Mouse (Mus musculus): ENCODE data around the gene Ceacam1.
"Not testable (repeated sequence)": the region's sequence is repeated elsewhere in the genome, so short reads cannot be mapped to it uniquely, and the experiment has no call there.

The Ceacam1 gene

GRCm38 (mm10) chr7:25477091-25477751 is at the start of gene Ceacam1:
Ceacam1 (minus strand) TSS chr7:25477603.
- peak; percentile 20 for DNase-seq (ENCODE audit: low read depth, low spot score)

GRCm38 (mm10) chr7:25516070-25516777 is 38.8 kb upstream of the Ceacam1 start:
- DNase-seq (ENCODE audit: low read depth, low spot score), result not testable (repeated sequence)

GRCm38 (mm10) chr7:25515667-25516066 is 38.3 kb upstream of the Ceacam1 start:
- not testable (repeated sequence) for DNase-seq (ENCODE audit: low read depth, low spot score)

- no peak for DNase-seq (ENCODE audit: low read depth, low spot score)
Observed at GRCm38 (mm10) chr7:25509925-25510324, 32.5 kb upstream of the Ceacam1 start.

GRCm38 (mm10) chr7:25494649-25495048 is 17.2 kb upstream of the Ceacam1 start:
- no peak for DNase-seq (ENCODE audit: low read depth, low spot score)

GRCm38 (mm10) chr7:25490698-25491097 is 13.3 kb upstream of the Ceacam1 start:
- DNase-seq (ENCODE audit: low read depth, low spot score), result not testable (repeated sequence)

GRCm38 (mm10) chr7:25489382-25489781 is 12.0 kb upstream of the Ceacam1 start:
- DNase-seq (ENCODE audit: low read depth, low spot score), result not testable (repeated sequence)

- no peak for DNase-seq (ENCODE audit: low read depth, low spot score)
Observed at GRCm38 (mm10) chr7:25486186-25486585, 8.8 kb upstream of the Ceacam1 start.

- DNase-seq (ENCODE audit: low read depth, low spot score), result no peak
Observed at GRCm38 (mm10) chr7:25485061-25485460, 7.7 kb upstream of the Ceacam1 start.

GRCm38 (mm10) chr7:25483133-25483735 is 5.8 kb upstream of the Ceacam1 start:
- no peak for DNase-seq (ENCODE audit: low read depth, low spot score)

GRCm38 (mm10) chr7:25480791-25481190 is 3.4 kb upstream of the Ceacam1 start:
- not testable (repeated sequence) for DNase-seq (ENCODE audit: low read depth, low spot score)

- no peak for DNase-seq (ENCODE audit: low read depth, low spot score)
Observed at GRCm38 (mm10) chr7:25479440-25479839, 2.0 kb upstream of the Ceacam1 start.

- DNase-seq (ENCODE audit: low read depth, low spot score), result not testable (repeated sequence)
Observed at GRCm38 (mm10) chr7:25477752-25478093, 320 bp upstream of the Ceacam1 start.

- DNase-seq (ENCODE audit: low read depth, low spot score), result not testable (repeated sequence)
Observed at GRCm38 (mm10) chr7:25471821-25472220, 5.6 kb downstream of the Ceacam1 start.

- not testable (repeated sequence) for DNase-seq (ENCODE audit: low read depth, low spot score)
Observed at GRCm38 (mm10) chr7:25465586-25465985, 11.8 kb downstream of the Ceacam1 start.

- no peak for DNase-seq (ENCODE audit: low read depth, low spot score)
Observed at GRCm38 (mm10) chr7:25465010-25465409, 12.4 kb downstream of the Ceacam1 start.

GRCm38 (mm10) chr7:25462033-25462337 is 15.4 kb downstream of the Ceacam1 start:
- not testable (repeated sequence) for DNase-seq (ENCODE audit: low read depth, low spot score)

GRCm38 (mm10) chr7:25461336-25462032 is 15.9 kb downstream of the Ceacam1 start:
- not testable (repeated sequence) for DNase-seq (ENCODE audit: low read depth, low spot score)

GRCm38 (mm10) chr7:25452103-25452502 is 25.3 kb downstream of the Ceacam1 start:
- no peak for DNase-seq (ENCODE audit: low read depth, low spot score)

GRCm38 (mm10) chr7:25449913-25450890 is 27.2 kb downstream of the Ceacam1 start:
- no peak for DNase-seq (ENCODE audit: low read depth, low spot score)

- no peak for DNase-seq (ENCODE audit: low read depth, low spot score)
Observed at GRCm38 (mm10) chr7:25440816-25441153, 36.6 kb downstream of the Ceacam1 start.

Measured in retina, adult 2 months (tissue).